Mouse (Mus musculus): ENCODE data around the gene Hoxc4.

Gene Hoxc4

GRCm38 (mm10) chr15:102990461-102991397 is 28.0 kb upstream of the Hoxc4 start, which contains the start of gene Hoxc8:
Gene Hoxc8, plus strand, starts transcription at chr15:102990607.
- DNase-seq (ENCODE audit: low spot score) = no peak

- DNase-seq (ENCODE audit: low spot score) = no peak
Measured at GRCm38 (mm10) chr15:102991782-102992181, 27.0 kb upstream of the Hoxc4 start.

GRCm38 (mm10) chr15:102992206-102992605 is 26.5 kb upstream of the Hoxc4 start:
- DNase-seq (ENCODE audit: low spot score) = no peak

GRCm38 (mm10) chr15:102992863-102993262 is 25.9 kb upstream of the Hoxc4 start:
- no peak for DNase-seq (ENCODE audit: low spot score)

GRCm38 (mm10) chr15:102996548-102996947 is 22.2 kb upstream of the Hoxc4 start:
- no peak for DNase-seq (ENCODE audit: low spot score)

- DNase-seq (ENCODE audit: low spot score) = no peak
Measured at GRCm38 (mm10) chr15:102997431-102997830, 21.3 kb upstream of the Hoxc4 start.

GRCm38 (mm10) chr15:102997939-102998355 is 20.8 kb upstream of the Hoxc4 start, which contains the start of gene Hoxc6:
Gene Hoxc6, plus strand, starts transcription at chr15:102998257.
- no peak for DNase-seq (ENCODE audit: low spot score)

- no peak for DNase-seq (ENCODE audit: low spot score)
Measured at GRCm38 (mm10) chr15:102998608-102999182, 20.0 kb upstream of the Hoxc4 start.

GRCm38 (mm10) chr15:102999183-102999831 is 19.4 kb upstream of the Hoxc4 start:
- DNase-seq (ENCODE audit: low spot score) = no peak

GRCm38 (mm10) chr15:102999955-103000354 is 18.8 kb upstream of the Hoxc4 start:
- DNase-seq (ENCODE audit: low spot score) = no peak

- DNase-seq (ENCODE audit: low spot score) = no peak
Measured at GRCm38 (mm10) chr15:103000501-103000901, 18.2 kb upstream of the Hoxc4 start.

- DNase-seq (ENCODE audit: low spot score) = no peak
Measured at GRCm38 (mm10) chr15:103001370-103001769, 17.4 kb upstream of the Hoxc4 start.

- no peak for DNase-seq (ENCODE audit: low spot score)
Measured at GRCm38 (mm10) chr15:103002156-103002555, 16.6 kb upstream of the Hoxc4 start.

GRCm38 (mm10) chr15:103002821-103003448 is 15.8 kb upstream of the Hoxc4 start:
- DNase-seq (ENCODE audit: low spot score) = no peak

GRCm38 (mm10) chr15:103005308-103005707 is 13.4 kb upstream of the Hoxc4 start:
- DNase-seq (ENCODE audit: low spot score) = no peak

- DNase-seq (ENCODE audit: low spot score) = no peak
Measured at GRCm38 (mm10) chr15:103005797-103006196, 12.9 kb upstream of the Hoxc4 start.

- no peak for DNase-seq (ENCODE audit: low spot score)
Measured at GRCm38 (mm10) chr15:103006326-103006725, 12.4 kb upstream of the Hoxc4 start.

- DNase-seq (ENCODE audit: low spot score) = no peak
Measured at GRCm38 (mm10) chr15:103009265-103010111, 9.2 kb upstream of the Hoxc4 start.

- DNase-seq (ENCODE audit: low spot score) = no peak
Measured at GRCm38 (mm10) chr15:103010112-103010846, 8.5 kb upstream of the Hoxc4 start.

GRCm38 (mm10) chr15:103010847-103011555 is 7.7 kb upstream of the Hoxc4 start:
- no peak for DNase-seq (ENCODE audit: low spot score)

Data from spleen, adult 12 weeks (tissue).